Mouse (Mus musculus) limb, embryonic 13.5 days (tissue): Measurements from ENCODE around the gene Trpm2. TPM values are rescaled to one million over a fixed set of nuclear protein-coding genes. Genes with fewer than 3 reads are reported as not detected.

Source experiments
- ATAC-seq: fragments of 200-750 bp; cut with Nextera tagmentation; 2 replicates; pipeline ENCODE4 v1.8.0; 2017; ENCODE audit warnings: low read depth, moderate number of reproducible peaks, moderate TSS enrichment; ENCODE audit not compliant: low FRiP score
- H3K27ac ChIP-seq: fragments of 300-500 bp; sonication (generic); 2 replicates; pipeline ENCODE4 v1.5.1; 2015; ENCODE audit warnings: inconsistent platforms, mild to moderate bottlenecking, moderate library complexity
- H3K27me3 ChIP-seq: fragments of 300-500 bp; sonication (generic); 2 replicates; pipeline ENCODE4 v1.6.1; 2015; ENCODE audit warnings: mild to moderate bottlenecking, inconsistent platforms
- H3K36me3 ChIP-seq: fragments of 300-500 bp; sonication (generic); 2 replicates; pipeline ENCODE4 v1.6.1; 2015; ENCODE audit warnings: inconsistent platforms, mild to moderate bottlenecking, moderate library complexity
- H3K4me1 ChIP-seq: fragments of 300-500 bp; sonication (generic); 2 replicates; pipeline ENCODE4 v1.6.1; 2015; ENCODE audit warnings: inconsistent platforms
- H3K4me2 ChIP-seq: fragments of 300-500 bp; sonication (generic); replicated peaks from 2 replicates; pipeline ENCODE4 v1.6.1; 2015; ENCODE audit warnings: inconsistent platforms, mild to moderate bottlenecking, moderate library complexity
- H3K4me3 ChIP-seq: fragments of 300-500 bp; sonication (generic); 2 replicates; pipeline ENCODE4 v1.5.1; 2015; ENCODE audit warnings: moderate library complexity, mild to moderate bottlenecking, inconsistent platforms
- H3K9ac ChIP-seq: fragments of 300-500 bp; sonication (generic); 2 replicates; pipeline ENCODE4 v1.6.1; 2015; ENCODE audit warnings: mild to moderate bottlenecking, inconsistent platforms
- H3K9me3 ChIP-seq: fragments of 300-500 bp; sonication (generic); 2 replicates; pipeline ENCODE4 v1.6.1; 2016; ENCODE audit warnings: inconsistent platforms
- WGBS: fragments of 180-500 bp; shearing (Covaris S2); methylation state at CpG from one replicate; pipeline ENCODE4 v1.1.7; 2015; 5-methylcytosine and 5-hydroxymethylcytosine counted together
- polyA plus RNA-seq: library from polyadenylated mRNA; unstranded; fragments of >200 nt; fragmentation: Nextera tagmentation; extraction: Ambion mirVana; gene quantifications from 2 replicates; pipeline ENCODE4 v1.2.1, GENCODE M21; 2015

The Trpm2 gene
- polyA plus RNA-seq, 1 experiment from 2014 or later: 0.29 TPM

GRCm38 (mm10) chr10:78007203-78007602 is 36.8 kb upstream of the Trpm2 start:
- Histone ChIP-seq H3K4me1 (peaks cover 39% of the 10 kb centered on the region), H3K27me3 (no peaks in the 10 kb centered on the region), H3K4me3 (peak overlapping the region; percentile 65; the same call in 1 of the 2 replicates), H3K9ac (peak overlapping the region; percentile 82), H3K4me2 (peak overlapping the region; percentile 93), H3K36me3 (peaks cover 26% of the 10 kb centered on the region), H3K9me3 (no peaks in the 10 kb centered on the region), H3K27ac (no peak overlapping the region; the same call in 1 of the 2 replicates)
- 34% methylated on average over 7 of the region's 7 CpGs for WGBS
- no peak for ATAC-seq

GRCm38 (mm10) chr10:78005791-78006438 is 35.6 kb upstream of the Trpm2 start:
- Histone ChIP-seq H3K36me3 (peaks cover 39% of the 10 kb centered on the region), H3K9me3 (no peaks in the 10 kb centered on the region), H3K9ac (peak overlapping the region; percentile 35; the same call in 1 of the 2 replicates), H3K4me1 (peaks cover 39% of the 10 kb centered on the region), H3K27me3 (no peaks in the 10 kb centered on the region), H3K4me3 (no peak overlapping the region), H3K4me2 (no peak overlapping the region; the same call in 1 of the 2 replicates), H3K27ac (no peak overlapping the region)
- 80% methylated on average over 4 of the region's 4 CpGs for WGBS
- no peak for ATAC-seq

DNA sequence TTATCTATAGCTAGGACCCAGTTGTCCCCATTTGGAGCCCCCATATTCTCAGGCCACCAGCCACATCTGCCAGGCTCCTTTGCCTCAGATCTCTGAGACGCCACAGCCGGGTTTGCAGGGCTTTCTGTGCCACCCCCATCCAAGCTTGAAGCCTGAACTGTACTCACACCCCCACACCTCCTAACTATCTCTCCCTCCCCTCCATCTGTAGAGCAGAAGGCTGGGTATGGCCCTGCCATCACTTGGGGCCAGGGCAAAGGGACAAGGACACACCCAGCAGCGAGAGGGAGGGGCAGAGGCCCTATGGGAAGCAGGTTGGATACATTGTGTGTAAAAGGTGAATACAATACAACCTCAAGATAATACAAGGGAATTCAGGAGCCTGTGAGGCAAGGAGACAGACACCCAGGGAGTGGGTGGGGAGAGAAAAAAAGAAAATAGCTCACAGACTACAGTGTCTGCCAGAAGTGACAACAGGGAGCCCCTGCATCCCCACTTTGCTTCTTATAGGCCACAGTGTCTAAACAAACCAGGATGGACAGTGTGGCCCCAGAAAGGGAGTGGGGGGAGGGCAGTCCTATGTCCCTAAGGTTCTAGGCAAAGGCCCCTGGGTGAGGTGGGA is 34.2 kb upstream of the Trpm2 start:
- Histone ChIP-seq H3K4me2 (no peak overlapping the region), H3K27me3 (no peaks in the 10 kb centered on the region), H3K36me3 (peaks cover 52% of the 10 kb centered on the region), H3K27ac (no peak overlapping the region), H3K9me3 (no peaks in the 10 kb centered on the region), H3K9ac (no peak overlapping the region), H3K4me3 (no peak overlapping the region), H3K4me1 (peaks cover 33% of the 10 kb centered on the region)
- no peak for ATAC-seq
- WGBS: 81% methylated on average over 3 of the region's 3 CpGs

DNA sequence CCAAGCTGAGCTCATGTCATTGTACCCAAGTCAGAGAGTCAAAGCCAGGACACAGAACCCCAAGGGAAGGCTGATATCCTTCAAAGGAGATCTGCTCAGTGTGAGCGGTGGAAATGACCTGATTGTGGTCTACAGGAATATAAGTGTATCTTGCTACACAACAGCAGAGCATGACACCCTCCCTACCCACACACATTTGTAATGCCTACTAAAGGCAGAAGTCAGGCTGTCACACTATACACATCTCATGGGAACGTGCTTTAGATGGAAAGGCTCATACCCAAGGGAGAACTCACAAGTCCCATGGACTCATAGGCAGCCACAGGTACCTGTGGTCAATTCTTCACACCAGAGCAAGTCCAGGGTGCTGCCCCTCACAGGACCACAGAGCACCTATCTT is 32.0 kb upstream of the Trpm2 start:
- no peak overlapping the region for H3K4me2 ChIP-seq
- H3K9ac ChIP-seq: no peak overlapping the region
- H3K9me3 ChIP-seq: no peaks in the 10 kb centered on the region
- H3K27me3 ChIP-seq: no peaks in the 10 kb centered on the region
- H3K4me1 ChIP-seq: peaks cover 17% of the 10 kb centered on the region
- 92% methylated on average over 2 of the region's 2 CpGs for WGBS
- peaks cover 75% of the 10 kb centered on the region for H3K36me3 ChIP-seq
- H3K27ac ChIP-seq: no peak overlapping the region
- H3K4me3 ChIP-seq: no peak overlapping the region
- ATAC-seq: no peak

GRCm38 (mm10) chr10:78001796-78002195 is 31.4 kb upstream of the Trpm2 start:
- H3K4me2 ChIP-seq: no peak overlapping the region
- H3K27me3 ChIP-seq: no peaks in the 10 kb centered on the region
- H3K4me3 ChIP-seq: no peak overlapping the region
- peaks cover 80% of the 10 kb centered on the region for H3K36me3 ChIP-seq
- H3K9me3 ChIP-seq: no peaks in the 10 kb centered on the region
- H3K4me1 ChIP-seq: peaks cover 11% of the 10 kb centered on the region
- 88% methylated on average over 11 of the region's 11 CpGs for WGBS
- H3K27ac ChIP-seq: no peak overlapping the region
- H3K9ac ChIP-seq: no peak overlapping the region; the same call in 1 of the 2 replicates
- ATAC-seq: no peak

DNA sequence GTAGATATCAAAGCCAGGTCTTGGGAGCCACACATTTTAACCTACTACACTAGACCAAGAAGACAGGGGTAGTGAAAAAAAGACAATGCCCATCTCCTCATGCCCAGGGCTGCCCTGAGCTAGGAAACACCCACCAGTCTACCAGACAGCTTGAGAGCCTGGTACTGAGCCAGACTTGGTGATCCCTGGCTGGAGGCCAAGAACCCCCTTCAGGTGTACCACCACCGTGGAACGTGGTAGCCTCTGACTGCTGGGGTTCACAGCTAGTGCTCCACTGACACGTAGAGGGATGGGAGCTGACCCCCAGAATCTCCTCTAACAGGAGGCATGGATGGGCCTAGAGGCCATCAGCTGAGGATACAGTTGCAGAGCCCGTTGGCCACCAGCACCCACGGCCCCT is 29.8 kb upstream of the Trpm2 start:
- 93% methylated on average over 5 of the region's 5 CpGs for WGBS
- no peak for ATAC-seq
- peaks cover 87% of the 10 kb centered on the region for H3K36me3 ChIP-seq

GRCm38 (mm10) chr10:77995639-77996038 is 25.3 kb upstream of the Trpm2 start:
- H3K36me3 ChIP-seq: peaks cover 98% of the 10 kb centered on the region
- H3K27me3 ChIP-seq: no peaks in the 10 kb centered on the region
- no peak overlapping the region for H3K27ac ChIP-seq
- no peak overlapping the region for H3K4me2 ChIP-seq
- no peak overlapping the region for H3K4me3 ChIP-seq
- ATAC-seq: no peak
- H3K4me1 ChIP-seq: no peaks in the 10 kb centered on the region
- WGBS: 92% methylated on average over 3 of the region's 3 CpGs
- no peaks in the 10 kb centered on the region for H3K9me3 ChIP-seq
- H3K9ac ChIP-seq: no peak overlapping the region

More for the DNA sequence above, 29.8 kb upstream of the Trpm2 start:
- no peak overlapping the region for H3K4me3 ChIP-seq
- no peaks in the 10 kb centered on the region for H3K9me3 ChIP-seq
- H3K27me3 ChIP-seq: no peaks in the 10 kb centered on the region
- no peak overlapping the region for H3K9ac ChIP-seq
- no peaks in the 10 kb centered on the region for H3K4me1 ChIP-seq
- H3K4me2 ChIP-seq: no peak overlapping the region
- no peak overlapping the region for H3K27ac ChIP-seq

DNA sequence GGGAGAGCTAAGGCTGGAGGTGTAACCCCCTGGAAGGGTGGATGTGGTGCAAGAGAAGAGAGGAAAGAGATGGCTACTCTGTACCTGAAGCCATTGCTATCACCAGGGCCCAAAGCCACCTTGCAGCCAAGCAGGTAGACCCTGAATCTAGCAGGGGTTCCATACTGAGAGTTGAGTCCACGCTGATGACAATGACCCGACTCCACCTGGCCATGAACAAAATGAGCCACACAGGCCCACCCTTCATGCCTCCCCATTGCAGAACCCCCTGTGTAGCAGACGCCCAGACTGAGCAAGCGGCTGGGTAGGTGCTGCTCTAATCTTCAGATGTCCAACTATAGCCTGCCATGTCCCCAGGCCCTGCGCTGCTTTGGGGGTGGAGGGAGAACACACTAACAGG is 15.4 kb upstream of the Trpm2 start:
- Histone ChIP-seq H3K27me3 (no peaks in the 10 kb centered on the region), H3K36me3 (peaks cover 61% of the 10 kb centered on the region), H3K27ac (no peak overlapping the region; the same call in 1 of the 2 replicates), H3K9me3 (no peaks in the 10 kb centered on the region), H3K9ac (peak overlapping the region; percentile 35; the same call in 1 of the 2 replicates), H3K4me1 (no peaks in the 10 kb centered on the region), H3K4me2 (no peak overlapping the region), H3K4me3 (no peak overlapping the region)
- WGBS: 75% methylated on average over 5 of the region's 5 CpGs
- no peak for ATAC-seq

DNA sequence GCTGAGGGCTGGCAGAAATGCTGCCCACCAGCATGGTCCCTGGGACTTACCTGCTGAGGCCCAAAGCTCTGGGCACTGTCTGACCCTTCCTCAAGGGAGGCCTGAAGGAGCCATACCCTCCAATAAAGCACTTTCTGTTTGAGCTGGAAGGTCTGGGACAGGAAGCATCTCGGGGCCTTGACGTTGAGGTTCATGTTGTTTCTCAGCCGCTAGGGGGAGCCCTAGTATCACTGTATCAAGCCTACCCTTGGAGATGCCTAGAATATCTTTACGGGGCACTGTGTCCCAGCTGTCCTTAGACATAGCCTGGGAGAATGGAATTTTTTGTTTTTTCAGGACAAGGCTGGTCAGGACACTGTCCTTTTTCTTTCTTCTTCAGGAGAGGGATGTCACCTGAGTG is 14.3 kb upstream of the Trpm2 start:
- H3K9ac ChIP-seq: no peak overlapping the region

DNA sequence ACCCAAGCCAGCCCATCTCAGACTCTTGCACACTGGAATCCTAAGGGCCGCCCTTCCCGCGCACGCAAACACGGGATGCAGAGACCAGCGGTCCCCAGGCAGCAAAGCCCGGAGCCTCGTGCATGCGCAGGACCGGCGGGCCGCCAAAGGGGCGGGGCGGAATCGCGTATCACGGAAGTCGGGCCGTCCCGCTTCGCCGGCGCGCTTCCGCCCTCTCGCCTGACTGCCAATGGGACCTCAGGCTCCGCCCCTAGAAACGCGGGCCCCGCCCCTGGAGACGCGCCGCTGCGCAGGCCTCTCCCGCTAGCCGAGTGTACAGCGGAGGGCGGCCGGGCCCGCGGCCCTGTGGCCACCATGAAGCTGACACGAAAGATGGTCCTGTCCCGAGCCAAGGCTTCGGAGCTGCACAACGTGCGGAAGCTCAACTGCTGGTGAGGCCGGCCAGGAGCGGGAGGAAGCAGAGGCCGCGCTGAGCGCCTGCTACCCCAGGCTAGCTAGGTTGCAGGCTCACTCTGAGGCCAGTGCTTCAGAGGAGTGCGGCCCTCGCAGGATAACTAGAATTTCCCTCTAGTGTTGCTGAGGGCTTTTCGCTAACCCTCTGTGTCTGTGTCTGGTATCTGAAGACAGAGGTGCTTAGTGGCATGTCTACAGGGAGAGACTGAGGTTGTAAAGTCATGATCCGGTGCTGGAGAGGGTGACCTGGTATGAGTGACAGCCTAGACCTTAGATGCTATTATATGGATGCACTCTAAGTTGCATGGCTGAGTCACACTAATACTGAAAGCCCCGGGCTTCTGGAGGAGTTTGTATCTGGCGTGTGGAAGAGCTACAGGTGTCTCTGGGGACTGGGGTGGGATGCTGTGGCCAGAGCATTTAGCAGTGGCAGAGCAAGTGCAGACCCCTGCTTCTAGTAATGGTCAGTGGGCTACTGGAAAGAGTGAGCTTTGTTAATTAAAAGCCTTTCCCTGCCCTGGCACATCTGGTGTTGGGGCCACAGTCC is 8.3 kb upstream of the Trpm2 start, which contains the start of gene 1810043G02Rik:
Gene 1810043G02Rik, plus strand, starts transcription at position 174 of the 1,000 bp plus-strand sequence.
- H3K4me3 ChIP-seq: peak within 1 kb of the TSS; percentile 72
- H3K4me1 ChIP-seq: peaks cover 11% of the 10 kb centered on the region

More for the DNA sequence above, 14.3 kb upstream of the Trpm2 start:
- H3K4me1 ChIP-seq: no peaks in the 10 kb centered on the region
- 0% methylated on average over 4 of the region's 4 CpGs for WGBS
- ATAC-seq: peak; percentile 42
- no peak overlapping the region for H3K4me2 ChIP-seq
- no peaks in the 10 kb centered on the region for H3K9me3 ChIP-seq
- H3K4me3 ChIP-seq: no peak overlapping the region
- no peaks in the 10 kb centered on the region for H3K27me3 ChIP-seq
- H3K36me3 ChIP-seq: peaks cover 54% of the 10 kb centered on the region
- no peak overlapping the region for H3K27ac ChIP-seq

GRCm38 (mm10) chr10:77976458-77977150 is 6.2 kb upstream of the Trpm2 start:
- 72% methylated on average over 8 of the region's 8 CpGs for WGBS
- peaks cover 10% of the 10 kb centered on the region for H3K36me3 ChIP-seq
- H3K4me2 ChIP-seq: no peak overlapping the region
- H3K9me3 ChIP-seq: no peaks in the 10 kb centered on the region
- H3K4me3 ChIP-seq: no peak overlapping the region
- no peak overlapping the region for H3K9ac ChIP-seq
- H3K27ac ChIP-seq: no peak overlapping the region
- H3K27me3 ChIP-seq: no peaks in the 10 kb centered on the region
- no peak for ATAC-seq
- H3K4me1 ChIP-seq: peaks cover 11% of the 10 kb centered on the region

More for the DNA sequence above, 8.3 kb upstream of the Trpm2 start, which contains the start of gene 1810043G02Rik:
- peak within 1 kb of the TSS; percentile 74 for H3K4me2 ChIP-seq
- 1% methylated on average over 50 of the region's 57 CpGs for WGBS
- H3K36me3 ChIP-seq: peaks cover 18% of the 10 kb centered on the region
- peak within 1 kb of the TSS; percentile 82 for H3K9ac ChIP-seq
- H3K9me3 ChIP-seq: no peaks in the 10 kb centered on the region
- peak within 1 kb of the TSS; percentile 73 for H3K27ac ChIP-seq
- peak; percentile 96 for ATAC-seq
- no peaks in the 10 kb centered on the region for H3K27me3 ChIP-seq
